Comparison of ENCODE assay signal across 26 mouse cellular contexts in genomic region chr2:140297155-140297554, GRCm38 (mm10).
A peak's percentile ranks its signal among the peaks of the same experiment; 100 is the strongest.
DNase-seq lines count a peak whose midpoint lies in the region; ATAC-seq lines count a peak whose summit lies in the region.
"Had no signal": no experiment of that assay in that cellular context is flagged by ENCODE, and none has a peak within 500 bp of the region (broad histone marks: within the 10 kb centered on the region; RNA-seq: fewer than 3 reads in every experiment).

No protein-coding gene starts in this region.

- no peak overlapping the region for H3K4me2 ChIP-seq in hindbrain, embryonic 11.5 days (replicated peaks; ENCODE audit: low read depth, low read length)
- H3K4me2 ChIP-seq in hindbrain, embryonic 14.5 days (replicated peaks): no peak overlapping the region
- no peak overlapping the region for H3K4me2 ChIP-seq in embryonic facial prominence, embryonic 13.5 days
- no peak overlapping the region for H3K4me2 ChIP-seq in limb, embryonic 13.5 days (replicated peaks)
- H3K4me2 ChIP-seq in intestine, embryonic 16.5 days (ENCODE audit: low read depth, low read length): no peak overlapping the region
- H3K4me2 ChIP-seq: forebrain, embryonic 13.5 days; heart, embryonic 15.5 days; hindbrain, embryonic 15.5 days; stomach, embryonic 15.5 days had no signal

- H3K27me3 ChIP-seq in hindbrain, embryonic 11.5 days (ENCODE audit: control insufficient read depth, insufficient read depth, low read length): no peaks in the 10 kb centered on the region
- H3K27me3 ChIP-seq in hindbrain, embryonic 14.5 days (ENCODE audit: control insufficient read depth, insufficient read depth, low read length): no peaks in the 10 kb centered on the region
- no peaks in the 10 kb centered on the region for H3K27me3 ChIP-seq in embryonic facial prominence, embryonic 13.5 days
- no peaks in the 10 kb centered on the region for H3K27me3 ChIP-seq in limb, embryonic 13.5 days
- H3K27me3 ChIP-seq in intestine, embryonic 16.5 days (replicated peaks; ENCODE audit: control insufficient read depth, insufficient read depth, low read length): no peaks in the 10 kb centered on the region
- H3K27me3 ChIP-seq: forebrain, embryonic 13.5 days; heart, embryonic 15.5 days; hindbrain, embryonic 15.5 days; stomach, embryonic 15.5 days had no signal

- no peak overlapping the region for H3K4me3 ChIP-seq in hindbrain, embryonic 11.5 days (ENCODE audit: low read depth, low read length)
- no peak overlapping the region for H3K4me3 ChIP-seq in hindbrain, embryonic 14.5 days (replicated peaks; ENCODE audit: low read length)
- H3K4me3 ChIP-seq in embryonic facial prominence, embryonic 13.5 days: no peak overlapping the region
- no peak overlapping the region for H3K4me3 ChIP-seq in limb, embryonic 13.5 days
- no peak overlapping the region for H3K4me3 ChIP-seq in intestine, embryonic 16.5 days (ENCODE audit: low read length)
- H3K4me3 ChIP-seq: forebrain, embryonic 13.5 days; heart, embryonic 15.5 days; hindbrain, embryonic 15.5 days; left cerebral cortex, adult 2 months; stomach, embryonic 15.5 days had no signal

- ATAC-seq in hindbrain, embryonic 11.5 days (ENCODE audit: low FRiP score): peak; percentile 45; the same call in 1 of the 2 replicates
- ATAC-seq in hindbrain, embryonic 14.5 days (ENCODE audit: low FRiP score): no peak
- ATAC-seq in embryonic facial prominence, embryonic 13.5 days (ENCODE audit: insufficient number of reproducible peaks, insufficient read depth, low FRiP score, low TSS enrichment, low read depth): 0 out of 2 replicates have a peak, but pooled peaks have one; percentile 32
- peak; percentile 48; the same call in 1 of the 2 replicates for ATAC-seq in limb, embryonic 13.5 days (ENCODE audit: low FRiP score, low read depth)
- no peak for ATAC-seq in intestine, embryonic 16.5 days
- ATAC-seq: inflammation-experienced regulatory T-cells, adult 6 months had no signal

- 24% methylated on average over 4 of the region's 4 CpGs for WGBS in hindbrain, embryonic 11.5 days
- 23% methylated on average over 4 of the region's 4 CpGs for WGBS in hindbrain, embryonic 14.5 days
- 12% methylated on average over 4 of the region's 4 CpGs for WGBS in embryonic facial prominence, embryonic 13.5 days
- 13% methylated on average over 4 of the region's 4 CpGs for WGBS in limb, embryonic 13.5 days
- WGBS in intestine, embryonic 16.5 days: 43% methylated on average over 4 of the region's 4 CpGs

- H3K9me3 ChIP-seq in hindbrain, embryonic 11.5 days (ENCODE audit: control insufficient read depth, low read length): no peaks in the 10 kb centered on the region
- H3K9me3 ChIP-seq in hindbrain, embryonic 14.5 days (ENCODE audit: control insufficient read depth, low read length): no peaks in the 10 kb centered on the region
- no peaks in the 10 kb centered on the region for H3K9me3 ChIP-seq in embryonic facial prominence, embryonic 13.5 days
- H3K9me3 ChIP-seq in limb, embryonic 13.5 days: no peaks in the 10 kb centered on the region
- H3K9me3 ChIP-seq in intestine, embryonic 16.5 days (ENCODE audit: control insufficient read depth, low read length): no peaks in the 10 kb centered on the region
- H3K9me3 ChIP-seq: forebrain, embryonic 13.5 days; heart, embryonic 15.5 days; hindbrain, embryonic 15.5 days; stomach, embryonic 15.5 days had no signal

- no peak overlapping the region for H3K9ac ChIP-seq in hindbrain, embryonic 11.5 days (ENCODE audit: low read depth, low read length)
- no peak overlapping the region for H3K9ac ChIP-seq in hindbrain, embryonic 14.5 days
- no peak overlapping the region for H3K9ac ChIP-seq in embryonic facial prominence, embryonic 13.5 days
- no peak overlapping the region for H3K9ac ChIP-seq in limb, embryonic 13.5 days
- no peak overlapping the region for H3K9ac ChIP-seq in intestine, embryonic 16.5 days (ENCODE audit: low read depth, low read length)
- H3K9ac ChIP-seq: forebrain, embryonic 13.5 days; heart, embryonic 15.5 days; hindbrain, embryonic 15.5 days; liver, embryonic 14.5 days; stomach, embryonic 15.5 days had no signal

- DNase-seq in hindbrain, embryonic 11.5 days (ENCODE audit: low spot score): no peak
- DNase-seq in hindbrain, embryonic 14.5 days (ENCODE audit: low spot score): no peak
- DNase-seq in embryo, embryonic 11 days: peak; percentile 47
- DNase-seq in adrenal gland, adult 18-20 months (ENCODE audit: low spot score in 2 of 2): no peak
- DNase-seq: adrenal gland, postnatal 25 days; cerebellum, adult 11-12 months; cerebellum, adult 9-11 months; gastrocnemius, postnatal 14 days; kidney, adult 18-20 months; kidney, postnatal 10 days; liver; lung, adult 2 months; lung, postnatal 10 days; retina, postnatal 1 day; right cerebral cortex, postnatal 25 days had no signal

- H3K27ac ChIP-seq in hindbrain, embryonic 11.5 days (ENCODE audit: low read depth, low read length): no peak overlapping the region
- no peak overlapping the region for H3K27ac ChIP-seq in hindbrain, embryonic 14.5 days
- H3K27ac ChIP-seq in embryonic facial prominence, embryonic 13.5 days: no peak overlapping the region
- H3K27ac ChIP-seq in limb, embryonic 13.5 days: no peak overlapping the region
- H3K27ac ChIP-seq in intestine, embryonic 16.5 days (ENCODE audit: low read length): no peak overlapping the region
- H3K27ac ChIP-seq: forebrain, embryonic 13.5 days; heart, embryonic 15.5 days; hindbrain, embryonic 15.5 days; left cerebral cortex, adult 2 months; liver, embryonic 14.5 days; macrophage; stomach, embryonic 15.5 days had no signal

- H3K4me1 ChIP-seq in hindbrain, embryonic 11.5 days (replicated peaks; ENCODE audit: control insufficient read depth, insufficient read depth, low read length): no peaks in the 10 kb centered on the region
- no peaks in the 10 kb centered on the region for H3K4me1 ChIP-seq in hindbrain, embryonic 14.5 days (replicated peaks; ENCODE audit: control insufficient read depth, insufficient read depth, low read length)
- H3K4me1 ChIP-seq in embryonic facial prominence, embryonic 13.5 days: peaks cover 9% of the 10 kb centered on the region
- no peaks in the 10 kb centered on the region for H3K4me1 ChIP-seq in limb, embryonic 13.5 days
- no peaks in the 10 kb centered on the region for H3K4me1 ChIP-seq in intestine, embryonic 16.5 days (ENCODE audit: control insufficient read depth, insufficient read depth, low read length)
- H3K4me1 ChIP-seq: heart, embryonic 15.5 days; hindbrain, embryonic 15.5 days; stomach, embryonic 15.5 days had no signal

- H3K36me3 ChIP-seq in hindbrain, embryonic 11.5 days (ENCODE audit: control insufficient read depth, insufficient read depth, low read length): no peaks in the 10 kb centered on the region
- H3K36me3 ChIP-seq in hindbrain, embryonic 14.5 days (replicated peaks; ENCODE audit: control insufficient read depth, insufficient read depth): no peaks in the 10 kb centered on the region
- no peaks in the 10 kb centered on the region for H3K36me3 ChIP-seq in embryonic facial prominence, embryonic 13.5 days
- H3K36me3 ChIP-seq in limb, embryonic 13.5 days: no peaks in the 10 kb centered on the region
- no peaks in the 10 kb centered on the region for H3K36me3 ChIP-seq in intestine, embryonic 16.5 days (ENCODE audit: control insufficient read depth, insufficient read depth, low read length)
- H3K36me3 ChIP-seq: heart, embryonic 15.5 days; hindbrain, embryonic 15.5 days; stomach, embryonic 15.5 days had no signal

Comparison
In these comparisons a context has a peak if more than half of its experiments do, and no peak if none do; other contexts are left out.
1. ATAC-seq: peak in hindbrain, embryonic 11.5 days (single experiment), embryonic facial prominence, embryonic 13.5 days (single experiment) and limb, embryonic 13.5 days (single experiment); none in hindbrain, embryonic 14.5 days (single experiment) and intestine, embryonic 16.5 days (single experiment).